Mouse (Mus musculus) kidney, postnatal 4 days (tissue): ENCODE results near the gene Gpcpd1.
"Not testable (repeated sequence)": the region's sequence is repeated elsewhere in the genome, so short reads cannot be mapped to it uniquely, and the experiment has no call there.

Source experiments
- DNase-seq, 2 experiments: peaks; one replicate each; pipeline ENCODE4 v3.0.0; 2021; ENCODE audit warnings: mixed read lengths in 2 of 2

Gpcpd1 gene

GRCm38 (mm10) chr2:132587240-132587779, at the start of gene Gpcpd1:
Gene Gpcpd1, minus strand, starts transcription at chr2:132587729.
- no peak for DNase-seq

GRCm38 (mm10) chr2:132636534-132636933, 49.0 kb upstream of the Gpcpd1 start:
- no peak for DNase-seq

- no peak for DNase-seq
Measured at GRCm38 (mm10) chr2:132628626-132629025, 41.1 kb upstream of the Gpcpd1 start.

- no peak for DNase-seq
Measured at GRCm38 (mm10) chr2:132623092-132623491, 35.6 kb upstream of the Gpcpd1 start.

GRCm38 (mm10) chr2:132617693-132618092, 30.2 kb upstream of the Gpcpd1 start:
- no peak for DNase-seq

DNA sequence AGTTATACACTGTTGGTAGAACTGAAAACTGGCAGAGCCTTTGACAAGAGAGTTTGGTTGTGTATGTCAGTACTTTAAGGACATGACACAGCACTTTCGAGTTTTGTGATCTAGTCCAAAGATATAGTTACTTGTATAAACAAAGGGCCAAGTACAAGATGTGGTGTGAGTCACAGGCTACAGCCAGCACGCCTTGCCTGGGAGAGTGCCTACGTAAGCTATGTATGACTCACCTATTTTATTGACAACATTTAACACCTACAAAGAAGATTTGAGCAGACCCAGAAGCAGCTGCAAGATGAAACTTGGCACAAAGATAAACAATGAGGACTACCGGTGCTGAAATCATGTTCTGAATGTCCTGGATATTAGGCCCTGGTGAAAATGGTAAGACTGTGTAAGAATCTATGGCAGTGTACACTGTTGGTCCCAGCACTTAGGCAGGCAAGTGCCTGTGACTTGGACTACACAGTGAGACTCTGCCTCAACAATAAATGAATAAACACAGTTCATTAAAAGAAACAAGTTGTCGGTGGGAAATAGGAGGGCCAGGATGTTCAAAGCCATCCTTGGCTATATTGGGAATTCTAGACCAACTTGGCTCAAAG, 26.2 kb upstream of the Gpcpd1 start:
- DNase-seq: no peak

- DNase-seq: no peak
Measured at GRCm38 (mm10) chr2:132611551-132612233, 24.2 kb upstream of the Gpcpd1 start.

- no peak for DNase-seq
Measured at GRCm38 (mm10) chr2:132607141-132608093, 19.9 kb upstream of the Gpcpd1 start.

GRCm38 (mm10) chr2:132605795-132606563, 18.4 kb upstream of the Gpcpd1 start:
- no peak for DNase-seq

- DNase-seq: no peak
Measured at GRCm38 (mm10) chr2:132604922-132605321, 17.4 kb upstream of the Gpcpd1 start.

GRCm38 (mm10) chr2:132603706-132604105, 16.2 kb upstream of the Gpcpd1 start:
- no peak for DNase-seq

DNA sequence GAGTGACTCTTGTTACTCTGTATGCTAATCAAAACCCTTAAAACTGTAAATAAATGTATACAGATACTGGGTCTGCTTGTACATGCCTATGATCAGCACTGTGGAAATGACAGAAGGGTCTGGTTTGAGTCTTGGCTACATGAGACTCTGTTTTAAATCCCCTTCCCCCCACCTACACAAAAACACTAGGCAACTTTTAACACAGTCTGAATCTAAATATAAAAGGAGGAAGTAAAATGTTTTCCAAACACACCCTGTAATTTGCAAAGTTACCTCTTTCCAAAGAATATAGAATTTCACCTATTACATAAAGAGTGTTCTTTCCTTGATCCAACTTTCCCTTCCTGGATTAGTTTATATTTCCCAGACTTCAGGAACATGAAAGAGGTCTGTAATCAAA, 14.2 kb upstream of the Gpcpd1 start:
- DNase-seq: no peak

GRCm38 (mm10) chr2:132600081-132600480, 12.6 kb upstream of the Gpcpd1 start:
- no peak for DNase-seq

- DNase-seq: no peak
Measured at GRCm38 (mm10) chr2:132599127-132599526, 11.6 kb upstream of the Gpcpd1 start.

GRCm38 (mm10) chr2:132597866-132598480, 10.4 kb upstream of the Gpcpd1 start:
- DNase-seq: no peak

DNA sequence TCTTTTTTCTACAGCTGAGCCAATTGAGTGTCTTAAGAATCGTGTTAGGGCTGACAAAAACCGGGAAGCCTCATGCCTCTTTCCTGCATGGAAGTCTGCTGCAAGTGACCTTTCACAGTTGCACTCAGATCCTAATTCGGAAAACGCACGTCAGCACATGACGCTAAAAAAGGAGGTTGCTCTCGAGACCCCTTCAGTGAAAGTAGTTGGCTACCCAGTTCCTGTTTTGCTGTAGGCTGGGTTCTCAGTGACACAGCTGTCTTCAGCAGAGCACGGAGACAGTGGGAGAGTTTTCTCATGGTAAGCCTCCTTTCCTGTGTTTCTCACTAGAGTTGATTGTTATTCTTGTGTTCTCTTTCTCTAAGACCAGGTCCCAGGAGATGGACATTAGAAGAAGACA, 9.7 kb upstream of the Gpcpd1 start:
- no peak for DNase-seq

GRCm38 (mm10) chr2:132595601-132596235, 8.2 kb upstream of the Gpcpd1 start:
- DNase-seq: no peak

DNA sequence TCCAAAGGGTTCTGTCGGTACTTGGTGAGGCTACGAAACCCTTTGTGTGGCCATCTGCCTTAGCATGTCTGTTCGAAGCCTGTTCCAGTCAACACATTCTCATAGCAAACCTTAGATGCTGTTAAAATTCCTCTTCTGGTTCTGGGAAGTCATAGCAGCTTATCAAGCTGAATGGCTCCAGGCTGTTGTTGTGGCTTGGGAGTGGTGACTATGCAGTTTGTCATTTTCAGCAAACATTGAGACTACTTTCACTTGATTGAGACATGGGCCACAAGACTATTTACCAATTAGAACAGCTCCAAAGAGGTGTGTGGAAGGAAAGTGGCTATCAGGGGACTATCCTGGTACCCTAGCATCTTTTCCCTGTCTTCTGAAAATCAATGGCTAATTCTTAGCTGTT, 4.6 kb upstream of the Gpcpd1 start:
- DNase-seq: no peak

GRCm38 (mm10) chr2:132591579-132591978, 4.0 kb upstream of the Gpcpd1 start:
- not testable (repeated sequence) for DNase-seq

GRCm38 (mm10) chr2:132589906-132590538, 2.5 kb upstream of the Gpcpd1 start:
- peak; percentile 13 to 29 for DNase-seq

DNA sequence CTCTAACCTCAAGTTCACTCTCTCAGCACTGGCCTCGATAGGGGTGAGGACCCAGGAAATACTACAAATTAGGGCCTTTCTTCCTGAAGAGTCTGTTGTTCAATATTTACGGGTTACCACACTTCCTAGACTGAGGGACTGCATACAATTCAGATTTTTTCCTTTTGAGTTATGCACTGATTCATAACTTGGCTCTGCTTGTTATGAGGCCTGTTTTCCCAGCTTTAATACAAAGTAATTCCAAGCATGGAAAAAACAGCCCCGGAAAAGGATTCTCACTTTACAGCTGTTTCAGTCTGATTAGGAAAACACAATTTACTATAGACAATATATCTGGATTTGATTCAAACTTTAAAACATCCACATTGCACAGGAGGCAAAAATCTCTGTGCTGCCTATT, 1.5 kb downstream of the Gpcpd1 start:
- DNase-seq: no peak
